Mouse (Mus musculus) Patski (cell line): ENCODE data around the gene Brpf1. TPM values are rescaled to one million over a fixed set of nuclear protein-coding genes. Genes with fewer than 3 reads are reported as not detected.

ENCODE experiments used
- ATAC-seq: fragments of 100-300 bp; one replicate; pipeline ENCODE4 v1.8.0; 2021
- CTCF ChIA-PET: fragments of 350-600 bp; sonication (Branson Sonifier 250); formaldehyde crosslinking; loops from one replicate; lab custom pipeline; 2022; ENCODE audit warnings: inconsistent platforms; lab: Charles Lee
- POLR2A ChIA-PET: fragments of 350-600 bp; sonication (Branson Sonifier 250); formaldehyde crosslinking; loops from one replicate; lab custom pipeline; 2022; ENCODE audit warnings: antibody characterized with exemption, inconsistent platforms; lab: Charles Lee
- DNase-seq: peaks from one replicate; pipeline ENCODE4 v3.0.0-alpha.2; 2011; ENCODE audit warnings: low read depth, low spot score
- H3K27me3 ChIP-seq: fragments of 371-371 bp; one replicate; pipeline ENCODE4 v1.5.1; 2021
- CTCF ChIP-seq: fragments of 100-300 bp; IDR thresholded peaks from one replicate; pipeline ENCODE4 v1.5.1; 2021
- in situ Hi-C: fragments of 300-500 bp; cut with MboI; formaldehyde crosslinking; loops from 3 replicates; pipeline ENCODE4 v1.11.1; 2018; ENCODE audit warnings: low pct_unique_long_range_greater_than_20kb, mixed read lengths
- polyA plus RNA-seq: library from polyadenylated mRNA; unstranded; gene quantifications from one replicate; pipeline ENCODE4 v1.2.3, GENCODE M21; 2021

The Brpf1 gene
- polyA plus RNA-seq, 1 experiment from 2014 or later, result 29.4 TPM

GRCm38 (mm10) chr6:113351161-113351560, 44.2 kb downstream of the Brpf1 start:
- no peaks in the 10 kb centered on the region for H3K27me3 ChIP-seq
- CTCF ChIA-PET, result no interaction called here
- TF ChIP-seq CTCF, result no peak
- POLR2A ChIA-PET, result interaction anchor here (1.0 kb wide), 1 partner anchor 11 kb away, joined by 3 read pairs; no protein-coding TSS in a partner anchor
- no peak for ATAC-seq
- no peak for DNase-seq
- in situ Hi-C loops, result no loop called here

DNA sequence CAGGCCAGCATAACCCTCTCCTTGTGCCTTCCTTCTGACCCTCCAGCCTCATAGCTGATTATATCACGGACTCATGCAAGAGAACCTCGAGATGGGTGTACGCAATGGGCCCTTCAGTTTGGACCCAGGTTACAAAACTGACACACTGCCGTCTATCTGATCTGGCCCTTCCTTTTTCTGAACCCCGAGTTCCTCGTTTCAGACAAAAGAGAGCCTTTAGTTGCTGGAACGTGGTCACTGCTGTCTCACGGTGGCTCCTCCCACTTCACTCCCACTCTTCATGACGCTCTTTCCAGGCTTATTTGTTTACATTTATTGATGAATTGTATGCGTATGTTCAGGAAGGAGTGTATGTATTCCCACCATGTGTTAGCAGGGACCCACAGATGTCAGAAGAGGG, 44.7 kb downstream of the Brpf1 start:
- in situ Hi-C loops, result no loop called here
- no peak for ATAC-seq
- H3K27me3 ChIP-seq, result no peaks in the 10 kb centered on the region
- CTCF ChIA-PET, result no interaction called here
- POLR2A ChIA-PET, result interaction anchor here (1.0 kb wide), 1 partner anchor 11 kb away, joined by 3 read pairs; no protein-coding TSS in a partner anchor
- DNase-seq, result no peak
- no peak for TF ChIP-seq CTCF

DNA sequence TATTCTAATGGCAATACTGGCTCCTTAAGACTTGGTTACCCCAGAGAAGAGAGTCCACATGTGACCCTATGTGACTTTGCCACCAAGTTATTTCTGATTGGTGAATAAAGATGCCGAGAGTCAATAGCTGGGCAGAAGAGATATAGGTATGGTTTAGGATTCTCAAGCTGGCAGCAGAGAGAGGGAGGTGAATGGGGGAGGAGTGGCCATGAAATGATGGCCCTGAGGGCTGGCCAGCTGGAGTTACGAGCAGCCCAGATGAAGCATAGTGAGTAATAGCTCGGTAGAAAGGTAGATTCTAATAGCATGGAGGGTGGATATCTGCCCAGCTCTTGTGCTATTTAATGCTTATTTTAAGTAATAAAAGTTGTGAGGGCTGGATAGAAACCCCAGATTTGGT, 45.9 kb downstream of the Brpf1 start:
- POLR2A ChIA-PET, result no interaction called here
- DNase-seq (no peak), ATAC-seq (no peak)
- TF ChIP-seq CTCF, result no peak
- CTCF ChIA-PET, result interaction anchor here (1.2 kb wide), 1 partner anchor 19 kb away, joined by 4 read pairs; no protein-coding TSS in a partner anchor
- H3K27me3 ChIP-seq, result no peaks in the 10 kb centered on the region
- in situ Hi-C loops, result no loop called here

DNA sequence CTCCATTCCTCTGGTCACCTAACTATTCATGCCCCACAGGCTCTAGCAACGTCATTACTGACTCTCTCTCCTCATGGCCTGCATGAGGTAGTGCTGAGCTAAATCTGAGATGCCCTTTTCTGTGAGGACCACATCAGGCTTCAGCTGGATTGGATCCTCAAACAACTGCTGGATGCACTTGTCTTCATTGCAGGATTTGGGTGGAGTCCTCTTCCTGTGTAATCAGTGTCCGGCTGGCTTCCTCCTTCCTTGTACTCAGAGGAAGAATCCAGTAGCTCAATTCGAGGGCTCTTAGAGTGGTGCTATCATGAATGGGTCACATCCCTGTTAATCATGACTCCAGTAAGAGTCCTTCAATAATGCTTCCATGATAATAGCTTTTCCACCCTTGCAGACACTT, 46.8 kb downstream of the Brpf1 start:
- ChIA-PET POLR2A (no interaction called here), CTCF (interaction anchor here (1.1 kb wide), 1 partner anchor 9 kb away, joined by 4 read pairs; no protein-coding TSS in a partner anchor)
- no peaks in the 10 kb centered on the region for H3K27me3 ChIP-seq
- in situ Hi-C loops, result no loop called here
- DNase-seq, result no peak
- no peak for TF ChIP-seq CTCF
- ATAC-seq, result no peak

GRCm38 (mm10) chr6:113361476-113361875, 54.5 kb downstream of the Brpf1 start:
- in situ Hi-C loops, result no loop called here
- DNase-seq (no peak), ATAC-seq (no peak)
- TF ChIP-seq CTCF, result no peak
- CTCF ChIA-PET, result interaction anchor here (1.7 kb wide), 1 partner anchor 10 kb away, joined by 4 read pairs; no protein-coding TSS in a partner anchor
- POLR2A ChIA-PET, result interaction anchor here (0.7 to 1.8 kb wide), 3 partner anchors 17 to 175 kb away, joined by 3 to 6 read pairs (median 5); partner anchors contain the start of genes Arpc4 and Camk1
- no peaks in the 10 kb centered on the region for H3K27me3 ChIP-seq

- H3K27me3 ChIP-seq, result no peaks in the 10 kb centered on the region
- TF ChIP-seq CTCF, result no peak
- ChIA-PET CTCF (interaction anchor here (1.1 to 1.7 kb wide), 2 partner anchors 8 to 11 kb away, joined by 4 read pairs; no protein-coding TSS in a partner anchor), POLR2A (interaction anchor here (1.0 to 1.8 kb wide), 2 partner anchors 11 to 18 kb away, joined by 3 to 6 read pairs; partner anchors contain the start of gene Camk1)
- in situ Hi-C loops, result no loop called here
- ATAC-seq, result peak; percentile 44
- DNase-seq, result no peak
Observed at GRCm38 (mm10) chr6:113362241-113362640, 55.3 kb downstream of the Brpf1 start.

- POLR2A ChIA-PET, result interaction anchor here (0.7 to 1.1 kb wide), 2 partner anchors 10 to 38 kb away, joined by 3 to 4 read pairs; partner anchors contain the start of gene Ogg1
- CTCF ChIA-PET, result interaction anchor here (0.8 to 1.6 kb wide), 2 partner anchors 16 to 27 kb away, joined by 3 to 4 read pairs; no protein-coding TSS in a partner anchor
- DNase-seq, result no peak
- in situ Hi-C loops, result no loop called here
- ATAC-seq, result no peak
- H3K27me3 ChIP-seq, result no peaks in the 10 kb centered on the region
- no peak for TF ChIP-seq CTCF
Observed at GRCm38 (mm10) chr6:113364518-113365135, 57.7 kb downstream of the Brpf1 start.

DNA sequence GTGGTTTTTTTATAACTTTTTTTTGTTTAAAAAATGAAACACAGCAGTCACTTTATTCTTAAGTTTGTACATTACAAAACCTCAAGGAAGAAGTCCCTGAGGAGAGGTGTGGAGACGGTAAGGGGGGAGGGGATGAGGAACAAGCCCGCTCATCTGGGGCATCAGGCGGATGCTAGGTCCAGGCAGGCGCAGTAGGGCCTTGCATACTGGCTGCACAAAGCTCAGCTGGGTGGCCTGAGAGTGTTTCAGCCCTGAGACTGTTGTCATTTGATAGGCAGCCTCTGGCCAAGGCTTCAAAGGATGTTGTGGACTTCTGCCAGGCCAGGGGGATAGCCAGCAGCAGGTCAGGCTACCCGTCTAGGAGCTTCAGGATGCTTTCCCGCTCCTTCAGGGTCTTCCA, 59.7 kb downstream of the Brpf1 start:
- no peak for TF ChIP-seq CTCF
- POLR2A ChIA-PET, result interaction anchor here (0.6 kb wide), 1 partner anchor 8 kb away, joined by 3 read pairs; no protein-coding TSS in a partner anchor
- CTCF ChIA-PET, result no interaction called here
- H3K27me3 ChIP-seq, result no peaks in the 10 kb centered on the region
- no peak for DNase-seq
- ATAC-seq, result no peak
- in situ Hi-C loops, result no loop called here

DNA sequence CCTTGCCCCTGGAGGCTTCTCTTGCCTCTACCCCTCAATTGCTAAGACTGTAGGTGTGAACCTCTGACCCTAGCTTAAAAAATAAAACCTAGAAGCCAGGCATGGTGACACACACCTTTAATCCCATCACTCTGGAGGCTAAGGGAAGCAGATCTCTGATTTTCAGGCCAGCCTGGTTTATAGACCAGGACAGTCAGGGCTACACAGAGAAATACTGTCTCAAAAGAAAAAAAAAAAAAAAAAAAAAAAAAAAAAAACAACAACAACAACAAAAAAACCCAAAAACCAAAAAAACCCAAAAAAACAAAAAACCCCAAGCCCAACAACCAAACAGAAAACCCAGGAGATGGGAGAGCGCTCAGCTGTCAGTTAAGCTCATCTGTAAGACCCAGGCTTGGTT, 60.6 kb downstream of the Brpf1 start:
- ChIA-PET POLR2A (interaction anchor here (0.7 kb wide), 1 partner anchor 515 kb away, joined by 7 read pairs; no protein-coding TSS in a partner anchor), CTCF (no interaction called here)
- in situ Hi-C loops, result no loop called here
- H3K27me3 ChIP-seq, result no peaks in the 10 kb centered on the region
- ATAC-seq (no peak), DNase-seq (no peak)
- TF ChIP-seq CTCF, result no peak

DNA sequence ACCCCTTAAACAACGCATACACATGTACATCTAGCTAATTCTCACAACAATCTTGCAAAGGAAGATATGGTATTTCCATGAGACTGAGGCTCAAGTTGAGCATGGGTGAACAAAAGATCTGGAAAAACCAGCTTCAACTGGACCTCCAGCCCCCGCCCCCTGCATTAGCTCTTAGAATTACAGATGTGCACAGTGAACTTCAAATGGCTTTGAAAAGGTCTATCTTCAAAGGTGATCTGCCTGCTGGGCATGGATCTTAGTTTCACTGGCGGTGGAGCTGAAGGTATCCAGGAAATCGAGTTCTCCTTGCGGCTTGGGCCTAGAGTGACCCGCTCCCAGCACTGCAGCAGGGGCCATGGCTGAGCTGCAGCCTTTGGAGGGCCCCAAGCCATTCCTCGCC, 61.2 kb downstream of the Brpf1 start:
- CTCF ChIA-PET, result no interaction called here

GRCm38 (mm10) chr6:113368577-113368976, 61.6 kb downstream of the Brpf1 start:
- no peaks in the 10 kb centered on the region for H3K27me3 ChIP-seq
- ATAC-seq, result no peak
- in situ Hi-C loops, result no loop called here
- no peak for DNase-seq
- no peak for TF ChIP-seq CTCF
- ChIA-PET CTCF (no interaction called here), POLR2A (interaction anchor here (0.6 kb wide), 1 partner anchor 23 kb away, joined by 3 read pairs; no protein-coding TSS in a partner anchor)

More for the DNA sequence above, 61.2 kb downstream of the Brpf1 start:
- POLR2A ChIA-PET, result interaction anchor here (0.6 to 0.7 kb wide), 2 partner anchors 24 to 515 kb away, joined by 3 to 7 read pairs; no protein-coding TSS in a partner anchor
- H3K27me3 ChIP-seq, result no peaks in the 10 kb centered on the region
- DNase-seq (no peak), ATAC-seq (no peak)
- in situ Hi-C loops, result no loop called here
- no peak for TF ChIP-seq CTCF
